Mouse (Mus musculus) natural killer cell, adult 2 months (primary cell): Measurements from ENCODE around the gene Defb5.
"Not testable (repeated sequence)": the region's sequence is repeated elsewhere in the genome, so short reads cannot be mapped to it uniquely, and the experiment has no call there.

Experiments used
- DNase-seq, 2 experiments: peaks; one replicate each; pipeline ENCODE4 v3.0.0; 2022; ENCODE audit warnings: low spot score in 2 of 2

Gene Defb5

GRCm38 (mm10) chr8:19247280-19247679 is at the start of gene Defb5:
Defb5 (plus strand) TSS chr8:19247580.
- DNase-seq, result no peak

DNA sequence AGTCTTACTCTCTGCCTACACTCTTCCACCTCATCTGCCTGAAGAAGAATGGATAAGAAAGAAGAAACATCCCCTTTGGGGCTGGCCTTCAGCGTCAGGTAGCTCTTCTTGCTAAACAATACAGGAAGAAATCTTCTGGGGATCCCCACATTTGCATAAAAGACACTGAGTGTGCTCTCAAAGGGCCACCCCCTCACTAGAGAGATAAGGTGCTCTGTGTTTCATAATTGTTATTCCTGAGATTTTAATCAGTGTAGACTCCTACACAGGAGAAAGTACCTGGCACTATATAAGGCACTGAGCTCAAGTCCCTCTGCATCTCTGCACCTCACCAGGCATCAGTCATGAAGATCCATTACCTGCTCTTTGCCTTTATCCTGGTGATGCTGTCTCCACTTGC is 22.2 kb upstream of the Defb5 start, which contains the start of gene Defb6:
Gene Defb6, plus strand, starts transcription at position 318 of the 400 bp plus-strand sequence.
- no peak for DNase-seq

- DNase-seq, result no peak
Observed at GRCm38 (mm10) chr8:19238101-19238500, 9.3 kb upstream of the Defb5 start.

GRCm38 (mm10) chr8:19239616-19240015 is 7.8 kb upstream of the Defb5 start, which contains the start of gene Defb46:
Defb46 (plus strand) TSS chr8:19239916.
- DNase-seq, result no peak

- no peak for DNase-seq
Observed at GRCm38 (mm10) chr8:19258136-19258535, 10.8 kb downstream of the Defb5 start.

- no peak for DNase-seq
Observed at GRCm38 (mm10) chr8:19259667-19260066, 12.3 kb downstream of the Defb5 start.

DNA sequence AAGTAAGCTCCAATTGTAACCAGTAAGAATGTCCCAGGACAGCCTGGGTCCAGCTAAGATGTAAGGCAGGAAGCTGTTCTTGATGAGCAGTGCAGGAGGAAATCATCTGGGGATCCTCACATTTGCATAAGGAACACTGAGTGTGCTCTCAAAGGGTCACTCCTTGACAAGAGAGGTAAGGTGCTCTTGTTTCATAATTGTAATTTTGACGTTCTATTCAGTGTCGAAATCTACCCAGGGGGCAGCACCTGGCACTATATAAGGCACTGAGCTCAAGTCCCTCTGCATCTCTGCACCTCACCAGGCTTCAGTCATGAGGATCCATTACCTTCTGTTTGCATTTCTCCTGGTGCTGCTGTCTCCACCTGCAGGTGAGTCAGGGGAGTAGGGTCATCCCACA is 45.7 kb downstream of the Defb5 start, which contains the start of gene Defb3:
Gene Defb3, plus strand, starts transcription at position 301 of the 400 bp plus-strand sequence.
- DNase-seq, result not testable (repeated sequence)

- not testable (repeated sequence) for DNase-seq
Observed at GRCm38 (mm10) chr8:19298361-19298760, 51.0 kb downstream of the Defb5 start.
